Mouse (Mus musculus): ENCODE data around the gene Mcemp1. TPM values are rescaled to one million over a fixed set of nuclear protein-coding genes. Genes with fewer than 3 reads are reported as not detected.

The Mcemp1 gene
- polyA plus RNA-seq (2015; fragmentation: Nextera tagmentation; extraction: Ambion mirVana), result 0.29 and 0.51 TPM in 2 replicates

- Histone ChIP-seq H3K4me2 (no peak within 1 kb of the TSS), H3K27ac (no peak within 1 kb of the TSS)
- ATAC-seq (replicated peaks; ENCODE audit: insufficient number of reproducible peaks, insufficient read depth, low FRiP score, low read depth), result no peak
These were observed at the start of gene Mcemp1 for GRCm38 (mm10) chr8:3665507-3665906. TSS of gene Mcemp1 (plus strand) at chr8:3665754.

GRCm38 (mm10) chr8:3621199-3621970 is 44.2 kb upstream of the Mcemp1 start, which contains the start of the genes Xab2 and Pet100:
TSS of gene Xab2 (minus strand) at chr8:3621316.
TSS of gene Pet100 (plus strand) at chr8:3621548.
- Histone ChIP-seq H3K27ac (0 out of 2 replicates have a peak within 1 kb of the TSS, but pooled peaks have one; percentile 8), H3K4me3 (peak within 1 kb of the TSS; percentile 86), H3K9me3 (replicated peaks) (no peaks in the 10 kb centered on the region), H3K4me2 (peak within 1 kb of the TSS; percentile 84), H3K9ac (peak within 1 kb of the TSS; percentile 76), H3K27me3 (no peaks in the 10 kb centered on the region), H3K36me3 (peaks cover 20% of the 10 kb centered on the region), H3K4me1 (replicated peaks) (peaks cover 18% of the 10 kb centered on the region)
- ATAC-seq (replicated peaks; ENCODE audit: insufficient number of reproducible peaks, insufficient read depth, low FRiP score, low read depth), result peak; percentile 98
- under 1% methylated on average over 37 of the region's 37 CpGs for WGBS

More at GRCm38 (mm10) chr8:3665507-3665906, at the start of gene Mcemp1:
- no peaks in the 10 kb centered on the region for H3K27me3 ChIP-seq
- no peak within 1 kb of the TSS for H3K4me3 ChIP-seq
- H3K4me1 ChIP-seq (replicated peaks), result no peaks in the 10 kb centered on the region
- H3K9ac ChIP-seq, result no peak within 1 kb of the TSS
- H3K9me3 ChIP-seq (replicated peaks), result no peaks in the 10 kb centered on the region
- no peaks in the 10 kb centered on the region for H3K36me3 ChIP-seq
- WGBS, result 60% methylated on average over 6 of the region's 6 CpGs

GRCm38 (mm10) chr8:3622119-3622518 is 43.4 kb upstream of the Mcemp1 start:
- no peak overlapping the region for H3K9ac ChIP-seq

GRCm38 (mm10) chr8:3625445-3625844 is 40.1 kb upstream of the Mcemp1 start, which contains the start of gene Pcp2:
TSS of gene Pcp2 (minus strand) at chr8:3625545.
- Histone ChIP-seq H3K27ac (no peak within 1 kb of the TSS), H3K4me3 (no peak within 1 kb of the TSS), H3K9ac (no peak within 1 kb of the TSS), H3K4me1 (replicated peaks) (peaks cover 11% of the 10 kb centered on the region), H3K4me2 (no peak within 1 kb of the TSS), H3K27me3 (no peaks in the 10 kb centered on the region; the same call in 1 of the 2 replicates), H3K9me3 (replicated peaks) (no peaks in the 10 kb centered on the region), H3K36me3 (no peaks in the 10 kb centered on the region)
- 67% methylated on average over 1 of the region's 1 CpGs for WGBS
- ATAC-seq (replicated peaks; ENCODE audit: insufficient number of reproducible peaks, insufficient read depth, low FRiP score, low read depth), result no peak

More at GRCm38 (mm10) chr8:3622119-3622518, 43.4 kb upstream of the Mcemp1 start:
- no peaks in the 10 kb centered on the region for H3K9me3 ChIP-seq (replicated peaks)
- peak overlapping the region; percentile 86 for H3K4me3 ChIP-seq
- H3K27ac ChIP-seq, result no peak overlapping the region
- H3K4me2 ChIP-seq, result peak overlapping the region; percentile 84
- peaks cover 14% of the 10 kb centered on the region for H3K36me3 ChIP-seq
- peaks cover 18% of the 10 kb centered on the region for H3K4me1 ChIP-seq (replicated peaks)
- 58% methylated on average over 8 of the region's 8 CpGs for WGBS
- H3K27me3 ChIP-seq, result no peaks in the 10 kb centered on the region
- no peak for ATAC-seq (replicated peaks; ENCODE audit: insufficient number of reproducible peaks, insufficient read depth, low FRiP score, low read depth)

GRCm38 (mm10) chr8:3626971-3627370 is 38.6 kb upstream of the Mcemp1 start:
- Histone ChIP-seq H3K9me3 (replicated peaks) (no peaks in the 10 kb centered on the region), H3K36me3 (no peaks in the 10 kb centered on the region), H3K9ac (no peak overlapping the region), H3K27me3 (no peaks in the 10 kb centered on the region; the same call in 1 of the 2 replicates), H3K4me1 (replicated peaks) (peaks cover 16% of the 10 kb centered on the region), H3K4me3 (no peak overlapping the region), H3K4me2 (no peak overlapping the region), H3K27ac (no peak overlapping the region)
- ATAC-seq (replicated peaks; ENCODE audit: insufficient number of reproducible peaks, insufficient read depth, low FRiP score, low read depth), result no peak
- WGBS, result 45% methylated on average over 5 of the region's 5 CpGs

GRCm38 (mm10) chr8:3628014-3628413 is 37.5 kb upstream of the Mcemp1 start:
- ATAC-seq (replicated peaks; ENCODE audit: insufficient number of reproducible peaks, insufficient read depth, low FRiP score, low read depth), result no peak
- Histone ChIP-seq H3K4me1 (replicated peaks) (peaks cover 11% of the 10 kb centered on the region), H3K9me3 (replicated peaks) (no peaks in the 10 kb centered on the region), H3K9ac (no peak overlapping the region), H3K4me2 (no peak overlapping the region), H3K4me3 (no peak overlapping the region), H3K27ac (no peak overlapping the region), H3K36me3 (no peaks in the 10 kb centered on the region), H3K27me3 (no peaks in the 10 kb centered on the region; the same call in 1 of the 2 replicates)
- WGBS, result 24% methylated on average over 5 of the region's 5 CpGs

- H3K36me3 ChIP-seq, result 0 out of 2 replicates have a peak, but pooled peaks cover 3% of the 10 kb centered on the region
- peak within 1 kb of the TSS; percentile 69 for H3K4me3 ChIP-seq
- H3K9ac ChIP-seq, result peak within 1 kb of the TSS; percentile 57
- no peak within 1 kb of the TSS for H3K27ac ChIP-seq
- peak within 1 kb of the TSS; percentile 92 for H3K4me2 ChIP-seq
- peaks cover 11% of the 10 kb centered on the region for H3K4me1 ChIP-seq (replicated peaks)
- peak; percentile 85 for ATAC-seq (replicated peaks; ENCODE audit: insufficient number of reproducible peaks, insufficient read depth, low FRiP score, low read depth)
- no peaks in the 10 kb centered on the region; the same call in 1 of the 2 replicates for H3K27me3 ChIP-seq
- WGBS, result 4% methylated on average over 46 of the region's 47 CpGs
- no peaks in the 10 kb centered on the region for H3K9me3 ChIP-seq (replicated peaks)
These were observed 34.7 kb upstream of the Mcemp1 start, which contains the start of gene Stxbp2 for GRCm38 (mm10) chr8:3630647-3631477. TSS of gene Stxbp2 (plus strand) at chr8:3630955.

GRCm38 (mm10) chr8:3631478-3631875 is 34.1 kb upstream of the Mcemp1 start:
- peak; percentile 15; the same call in 1 of the 2 replicates for ATAC-seq (replicated peaks; ENCODE audit: insufficient number of reproducible peaks, insufficient read depth, low FRiP score, low read depth)
- Histone ChIP-seq H3K4me1 (replicated peaks) (peaks cover 11% of the 10 kb centered on the region), H3K36me3 (peaks cover 10% of the 10 kb centered on the region; the same call in 1 of the 2 replicates), H3K4me2 (peak overlapping the region; percentile 92), H3K27me3 (no peaks in the 10 kb centered on the region; the same call in 1 of the 2 replicates), H3K9ac (peak overlapping the region; percentile 57), H3K27ac (no peak overlapping the region), H3K4me3 (peak overlapping the region; percentile 69), H3K9me3 (replicated peaks) (no peaks in the 10 kb centered on the region)
- WGBS, result 12% methylated on average over 8 of the region's 8 CpGs

GRCm38 (mm10) chr8:3645804-3646203 is 19.8 kb upstream of the Mcemp1 start:
- Histone ChIP-seq H3K27ac (no peak overlapping the region), H3K4me3 (no peak overlapping the region), H3K4me1 (replicated peaks) (no peaks in the 10 kb centered on the region), H3K36me3 (no peaks in the 10 kb centered on the region), H3K27me3 (no peaks in the 10 kb centered on the region), H3K9ac (no peak overlapping the region), H3K9me3 (replicated peaks) (no peaks in the 10 kb centered on the region), H3K4me2 (no peak overlapping the region)
- 19% methylated on average over 5 of the region's 5 CpGs for WGBS
- ATAC-seq (replicated peaks; ENCODE audit: insufficient number of reproducible peaks, insufficient read depth, low FRiP score, low read depth), result no peak

GRCm38 (mm10) chr8:3646824-3647531 is 18.6 kb upstream of the Mcemp1 start:
- H3K27ac ChIP-seq, result no peak overlapping the region
- H3K9me3 ChIP-seq (replicated peaks), result no peaks in the 10 kb centered on the region
- no peaks in the 10 kb centered on the region for H3K36me3 ChIP-seq
- ATAC-seq (replicated peaks; ENCODE audit: insufficient number of reproducible peaks, insufficient read depth, low FRiP score, low read depth), result no peak
- no peaks in the 10 kb centered on the region for H3K27me3 ChIP-seq
- no peak overlapping the region for H3K9ac ChIP-seq
- H3K4me1 ChIP-seq (replicated peaks), result no peaks in the 10 kb centered on the region
- no peak overlapping the region for H3K4me2 ChIP-seq
- 81% methylated on average over 6 of the region's 6 CpGs for WGBS
- no peak overlapping the region for H3K4me3 ChIP-seq

Measured in heart, embryonic 15.5 days (tissue).